Mouse (Mus musculus): ENCODE results near the gene Slc39a7. TPM values are rescaled to one million over a fixed set of nuclear protein-coding genes. Genes with fewer than 3 reads are reported as not detected.

The Slc39a7 gene
- polyA plus RNA-seq, 1 experiment from 2014 or later, result 205 TPM

DNA sequence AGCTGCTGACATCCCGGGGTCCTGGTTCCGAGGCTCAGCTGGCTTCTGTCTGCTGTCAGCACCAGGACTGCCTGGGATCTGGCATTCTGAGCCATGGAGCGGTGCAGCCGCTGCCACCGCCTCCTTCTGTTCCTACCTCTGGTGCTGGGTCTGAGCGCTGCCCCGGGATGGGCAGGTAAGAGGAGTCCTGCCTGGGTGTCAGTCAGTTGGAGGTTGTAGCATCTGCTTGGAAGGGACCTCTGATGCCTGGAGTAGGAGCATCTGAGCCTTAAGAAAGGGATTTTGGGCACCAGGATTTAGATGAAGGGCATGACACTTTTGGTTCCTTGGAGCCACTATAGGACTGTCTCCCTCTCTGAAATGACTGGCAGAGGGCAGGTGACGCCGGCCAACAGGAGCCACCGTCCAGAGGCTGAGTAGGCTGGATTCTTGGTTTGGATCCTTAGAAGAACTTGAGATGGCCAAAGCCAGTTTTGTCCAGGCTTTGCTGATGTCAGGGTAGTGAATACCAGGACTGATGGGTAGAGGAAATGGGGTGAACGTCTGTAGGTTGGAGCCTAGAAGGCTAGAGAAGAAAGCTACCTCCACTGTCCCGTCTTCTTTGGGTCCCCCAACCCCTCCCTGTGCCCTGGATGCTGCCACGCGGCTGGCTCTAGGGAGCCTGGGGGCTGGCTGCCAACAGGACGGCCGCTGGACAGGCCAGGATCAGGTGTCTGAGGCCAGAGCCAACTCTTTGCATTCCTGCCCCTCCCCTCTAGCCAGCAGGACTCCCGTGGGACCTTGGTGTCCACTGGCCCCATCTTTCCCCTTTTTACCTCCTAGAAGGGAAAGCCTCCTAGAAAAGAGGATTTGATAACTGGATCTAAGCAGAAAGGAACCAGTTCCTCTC is 8.3 kb upstream of the Slc39a7 start:
- 14% methylated on average over 17 of the region's 17 CpGs for WGBS
- H3K4me3 ChIP-seq, result peak overlapping the region; percentile 4; the same call in 1 of the 2 replicates
- H3K9me3 ChIP-seq, result no peaks in the 10 kb centered on the region
- H3K4me1 ChIP-seq, result peaks cover 37% of the 10 kb centered on the region
- H3K36me3 ChIP-seq, result peaks cover 28% of the 10 kb centered on the region
- no peak for ATAC-seq (ENCODE audit: borderline replicate concordance, extremely low read depth, low FRiP score, low TSS enrichment)
- peak overlapping the region; percentile 29; the same call in 1 of the 2 replicates for H3K27ac ChIP-seq
- H3K4me2 ChIP-seq, result peak overlapping the region; percentile 57
- no peak overlapping the region for H3K9ac ChIP-seq
- peaks cover 19% of the 10 kb centered on the region for H3K27me3 ChIP-seq

DNA sequence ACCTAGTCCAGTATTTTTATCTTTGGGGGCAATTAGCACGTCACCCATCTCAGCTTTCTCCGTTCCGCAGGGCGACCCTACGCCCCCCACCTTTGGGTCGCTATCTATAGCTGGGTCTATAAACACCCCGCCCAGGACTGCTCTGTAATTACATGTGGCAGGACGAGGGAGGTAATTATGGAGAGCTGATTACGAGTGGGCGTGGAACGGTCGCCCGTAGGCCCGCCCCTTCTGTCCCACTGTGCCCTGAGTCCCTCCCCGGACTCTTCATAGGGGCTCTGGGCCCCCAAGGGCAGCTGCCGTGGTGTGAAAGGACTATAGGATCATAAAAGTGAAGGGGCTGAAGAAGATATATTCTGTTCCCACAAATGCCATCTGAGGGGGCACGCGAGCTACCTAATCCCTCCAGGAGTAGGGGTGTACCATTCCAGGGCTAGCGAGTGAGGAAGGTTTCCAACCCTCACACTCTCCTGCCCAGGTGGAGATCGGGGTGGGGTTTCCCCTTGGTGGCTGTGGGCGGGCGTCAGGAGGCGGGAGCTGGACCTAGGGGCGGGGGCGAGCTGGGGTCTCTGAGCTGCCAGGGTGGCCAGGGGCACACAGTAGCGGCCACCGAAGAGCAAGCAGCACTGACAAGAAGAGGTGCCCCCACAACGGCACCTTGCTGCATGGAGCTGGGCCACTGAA is 7.5 kb upstream of the Slc39a7 start, which contains the start of gene Col11a2:
Gene Col11a2 (plus strand): TSS at position 560 of the 684 bp plus-strand sequence.
- Histone ChIP-seq H3K27ac (peak within 1 kb of the TSS; percentile 29; the same call in 1 of the 2 replicates), H3K4me3 (peak within 1 kb of the TSS; percentile 26), H3K27me3 (peaks cover 19% of the 10 kb centered on the region), H3K9ac (peak within 1 kb of the TSS; percentile 36), H3K9me3 (no peaks in the 10 kb centered on the region), H3K4me2 (peak within 1 kb of the TSS; percentile 57), H3K36me3 (peaks cover 34% of the 10 kb centered on the region), H3K4me1 (peaks cover 37% of the 10 kb centered on the region)
- 6% methylated on average over 28 of the region's 28 CpGs for WGBS
- ATAC-seq (ENCODE audit: borderline replicate concordance, extremely low read depth, low FRiP score, low TSS enrichment), result peak; percentile 25; the same call in 1 of the 2 replicates

DNA sequence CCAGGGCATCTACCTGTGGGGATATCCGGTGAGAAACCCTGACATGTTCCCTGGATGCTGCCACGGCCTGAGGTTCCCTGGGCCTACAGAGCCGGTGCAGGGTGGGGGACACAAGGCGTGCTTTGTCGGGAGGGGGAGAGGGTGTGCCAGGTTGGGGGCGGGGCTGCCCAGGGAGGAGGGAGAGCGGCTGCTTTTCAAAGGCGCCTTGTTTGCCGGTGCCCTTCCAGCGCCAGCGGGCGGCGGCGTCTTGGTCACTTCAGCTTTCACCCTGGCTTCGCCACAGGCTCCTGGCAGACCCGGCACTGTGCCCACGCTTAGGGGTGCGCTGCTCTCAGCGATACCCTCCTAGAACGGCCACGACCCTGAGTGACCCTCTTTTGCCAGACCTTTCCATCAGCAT is 7.0 kb upstream of the Slc39a7 start:
- WGBS, result 13% methylated on average over 21 of the region's 21 CpGs
- peaks cover 37% of the 10 kb centered on the region for H3K36me3 ChIP-seq
- peak overlapping the region; percentile 26 for H3K4me3 ChIP-seq
- no peak overlapping the region for H3K27ac ChIP-seq
- no peak for ATAC-seq (ENCODE audit: borderline replicate concordance, extremely low read depth, low FRiP score, low TSS enrichment)
- no peaks in the 10 kb centered on the region for H3K9me3 ChIP-seq
- H3K4me2 ChIP-seq, result peak overlapping the region; percentile 57
- H3K27me3 ChIP-seq, result peaks cover 19% of the 10 kb centered on the region
- H3K4me1 ChIP-seq, result peaks cover 40% of the 10 kb centered on the region
- peak overlapping the region; percentile 36; the same call in 1 of the 2 replicates for H3K9ac ChIP-seq

DNA sequence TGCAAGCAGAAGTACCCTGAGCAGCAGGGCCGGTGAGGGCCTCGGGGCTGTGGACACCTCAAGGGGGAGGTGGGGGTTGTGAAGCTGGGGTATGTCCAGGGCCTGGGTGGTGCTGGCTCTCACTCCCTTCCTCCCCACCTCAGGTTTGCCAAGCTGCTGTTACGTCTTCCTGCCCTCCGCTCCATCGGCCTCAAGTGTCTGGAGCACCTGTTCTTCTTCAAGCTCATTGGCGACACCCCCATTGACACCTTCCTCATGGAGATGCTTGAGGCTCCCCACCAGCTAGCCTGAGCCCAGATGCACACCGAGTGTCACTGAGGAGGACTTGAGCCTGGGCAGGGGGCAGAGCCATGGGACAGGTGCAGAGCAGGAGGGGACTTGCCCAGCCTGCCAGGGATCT is 5.8 kb upstream of the Slc39a7 start:
- Histone ChIP-seq H3K27me3 (peaks cover 19% of the 10 kb centered on the region), H3K36me3 (peaks cover 37% of the 10 kb centered on the region), H3K4me3 (no peak overlapping the region), H3K27ac (no peak overlapping the region), H3K4me1 (peaks cover 47% of the 10 kb centered on the region), H3K9me3 (no peaks in the 10 kb centered on the region), H3K4me2 (no peak overlapping the region), H3K9ac (no peak overlapping the region)
- 87% methylated on average over 7 of the region's 7 CpGs for WGBS
- no peak for ATAC-seq (ENCODE audit: borderline replicate concordance, extremely low read depth, low FRiP score, low TSS enrichment)

DNA sequence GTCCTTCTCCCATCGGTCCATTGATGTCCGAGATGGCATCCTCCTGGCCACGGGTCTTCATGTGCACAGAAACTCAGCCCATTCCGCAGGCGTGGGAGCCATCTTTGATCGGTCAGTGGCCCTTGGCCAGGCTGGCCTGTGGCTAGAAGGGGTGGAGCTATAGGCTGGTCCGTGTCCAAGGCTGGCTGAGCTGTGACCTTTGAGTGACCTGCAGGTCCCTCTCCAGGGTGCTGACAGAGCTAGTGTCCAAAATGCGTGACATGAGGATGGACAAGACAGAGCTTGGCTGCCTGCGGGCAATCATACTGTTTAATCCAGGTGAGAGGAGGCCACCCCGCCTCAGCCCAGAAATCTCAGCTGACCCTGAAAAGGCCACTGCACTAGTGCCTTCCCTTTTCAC is 5.2 kb upstream of the Slc39a7 start:
- H3K9me3 ChIP-seq, result no peaks in the 10 kb centered on the region
- peaks cover 37% of the 10 kb centered on the region for H3K36me3 ChIP-seq
- H3K4me1 ChIP-seq, result peaks cover 41% of the 10 kb centered on the region
- no peak for ATAC-seq (ENCODE audit: borderline replicate concordance, extremely low read depth, low FRiP score, low TSS enrichment)
- no peak overlapping the region for H3K4me3 ChIP-seq
- H3K4me2 ChIP-seq, result no peak overlapping the region
- WGBS, result 77% methylated on average over 10 of the region's 10 CpGs
- H3K27me3 ChIP-seq, result peaks cover 19% of the 10 kb centered on the region
- no peak overlapping the region for H3K9ac ChIP-seq
- no peak overlapping the region for H3K27ac ChIP-seq

DNA sequence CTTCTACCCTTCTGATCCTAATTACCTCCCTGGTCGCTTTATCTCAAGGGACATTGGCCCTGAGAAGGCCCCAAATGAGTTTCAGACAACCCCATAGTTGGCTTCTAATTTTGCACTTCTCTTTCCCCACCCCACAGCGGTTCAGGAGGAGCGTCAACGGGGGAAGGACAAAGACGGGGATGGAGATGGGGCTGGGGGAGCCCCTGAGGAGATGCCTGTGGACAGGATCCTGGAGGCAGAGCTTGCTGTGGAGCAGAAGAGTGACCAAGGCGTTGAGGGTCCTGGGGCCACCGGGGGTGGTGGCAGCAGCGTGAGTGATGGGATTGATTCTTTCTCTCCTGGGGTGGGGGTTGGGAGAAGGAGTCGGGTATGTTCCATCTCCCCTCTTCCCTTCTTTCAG is 4.0 kb upstream of the Slc39a7 start:
- Histone ChIP-seq H3K9me3 (no peaks in the 10 kb centered on the region), H3K27me3 (peaks cover 19% of the 10 kb centered on the region), H3K4me3 (no peak overlapping the region), H3K9ac (no peak overlapping the region), H3K4me2 (no peak overlapping the region), H3K36me3 (peaks cover 37% of the 10 kb centered on the region), H3K27ac (no peak overlapping the region), H3K4me1 (peaks cover 39% of the 10 kb centered on the region)
- no peak for ATAC-seq (ENCODE audit: borderline replicate concordance, extremely low read depth, low FRiP score, low TSS enrichment)
- 81% methylated on average over 9 of the region's 9 CpGs for WGBS

DNA sequence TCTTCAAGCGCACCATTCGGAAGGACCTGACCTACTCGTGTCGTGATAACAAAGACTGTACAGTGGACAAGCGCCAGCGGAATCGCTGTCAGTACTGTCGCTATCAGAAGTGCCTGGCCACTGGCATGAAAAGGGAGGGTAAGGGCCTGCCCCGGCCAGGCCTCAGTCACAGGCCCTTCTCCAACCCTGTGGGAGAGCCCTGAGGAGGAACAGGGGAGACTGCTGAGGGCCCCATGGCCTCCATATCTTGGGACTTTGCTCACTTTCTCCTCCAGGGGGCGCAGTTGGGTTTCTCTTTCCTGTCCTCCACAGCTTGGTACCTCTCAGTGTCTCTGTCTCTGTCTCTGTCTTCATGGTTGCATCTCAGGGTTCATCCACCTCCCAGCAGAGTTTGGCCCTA is 2.6 kb upstream of the Slc39a7 start:
- peaks cover 11% of the 10 kb centered on the region; the same call in 1 of the 2 replicates for H3K27me3 ChIP-seq
- ATAC-seq (ENCODE audit: borderline replicate concordance, extremely low read depth, low FRiP score, low TSS enrichment), result no peak
- H3K4me2 ChIP-seq, result no peak overlapping the region
- H3K9ac ChIP-seq, result no peak overlapping the region
- no peak overlapping the region for H3K4me3 ChIP-seq
- peaks cover 42% of the 10 kb centered on the region for H3K4me1 ChIP-seq
- H3K36me3 ChIP-seq, result peaks cover 49% of the 10 kb centered on the region
- 71% methylated on average over 10 of the region's 10 CpGs for WGBS
- H3K9me3 ChIP-seq, result no peaks in the 10 kb centered on the region
- no peak overlapping the region for H3K27ac ChIP-seq

DNA sequence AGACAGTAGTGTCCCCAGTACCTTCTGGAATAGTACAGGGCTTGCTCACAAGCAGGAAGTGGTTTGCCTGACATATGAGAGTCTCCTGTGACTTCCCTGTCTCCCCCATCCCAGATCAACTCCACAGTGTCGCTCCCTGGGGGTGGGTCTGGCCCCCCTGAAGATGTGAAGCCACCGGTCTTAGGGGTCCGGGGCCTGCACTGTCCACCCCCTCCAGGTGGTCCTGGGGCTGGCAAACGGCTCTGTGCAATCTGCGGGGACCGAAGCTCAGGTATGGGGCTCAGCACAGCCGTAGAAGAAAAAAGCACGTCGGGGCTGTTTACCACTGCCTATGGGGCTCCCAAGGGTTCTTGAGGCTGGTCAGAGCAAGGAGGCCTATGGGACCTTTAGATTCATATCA is 2.0 kb upstream of the Slc39a7 start:
- ATAC-seq (ENCODE audit: borderline replicate concordance, extremely low read depth, low FRiP score, low TSS enrichment), result no peak
- 88% methylated on average over 9 of the region's 9 CpGs for WGBS
- no peaks in the 10 kb centered on the region for H3K9me3 ChIP-seq
- peaks cover 5% of the 10 kb centered on the region; the same call in 1 of the 2 replicates for H3K27me3 ChIP-seq
- peaks cover 55% of the 10 kb centered on the region for H3K36me3 ChIP-seq
- 0 out of 2 replicates have a peak overlapping the region, but pooled peaks have one; percentile 82 for H3K9ac ChIP-seq
- H3K27ac ChIP-seq, result no peak overlapping the region
- peaks cover 42% of the 10 kb centered on the region for H3K4me1 ChIP-seq
- H3K4me2 ChIP-seq, result peak overlapping the region; percentile 93; the same call in 1 of the 2 replicates
- H3K4me3 ChIP-seq, result peak overlapping the region; percentile 73; the same call in 1 of the 2 replicates

DNA sequence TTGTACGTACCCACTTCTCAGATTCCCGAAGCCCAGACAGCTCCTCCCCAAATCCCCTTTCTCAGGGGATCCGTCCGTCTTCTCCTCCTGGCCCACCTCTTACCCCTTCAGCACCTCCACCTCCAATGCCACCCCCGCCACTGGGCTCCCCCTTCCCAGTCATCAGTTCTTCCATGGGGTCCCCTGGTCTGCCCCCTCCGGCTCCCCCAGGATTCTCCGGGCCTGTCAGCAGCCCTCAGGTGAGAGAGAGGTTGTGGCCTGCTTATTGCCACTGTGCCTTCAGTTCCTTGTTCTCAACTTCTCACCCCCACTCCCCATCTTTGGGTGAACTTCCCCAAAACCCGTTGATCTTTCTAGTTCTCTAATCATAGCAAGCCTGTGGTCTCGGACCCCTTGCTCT is 1.3 kb upstream of the Slc39a7 start:
- peak overlapping the region; percentile 82 for H3K9ac ChIP-seq
- ATAC-seq (ENCODE audit: borderline replicate concordance, extremely low read depth, low FRiP score, low TSS enrichment), result no peak
- no peaks in the 10 kb centered on the region for H3K27me3 ChIP-seq
- peak overlapping the region; percentile 96 for H3K27ac ChIP-seq
- peaks cover 44% of the 10 kb centered on the region for H3K4me1 ChIP-seq
- peak overlapping the region; percentile 93 for H3K4me2 ChIP-seq
- peak overlapping the region; percentile 73 for H3K4me3 ChIP-seq
- H3K36me3 ChIP-seq, result peaks cover 57% of the 10 kb centered on the region
- H3K9me3 ChIP-seq, result no peaks in the 10 kb centered on the region
- WGBS, result 43% methylated on average over 9 of the region's 9 CpGs

DNA sequence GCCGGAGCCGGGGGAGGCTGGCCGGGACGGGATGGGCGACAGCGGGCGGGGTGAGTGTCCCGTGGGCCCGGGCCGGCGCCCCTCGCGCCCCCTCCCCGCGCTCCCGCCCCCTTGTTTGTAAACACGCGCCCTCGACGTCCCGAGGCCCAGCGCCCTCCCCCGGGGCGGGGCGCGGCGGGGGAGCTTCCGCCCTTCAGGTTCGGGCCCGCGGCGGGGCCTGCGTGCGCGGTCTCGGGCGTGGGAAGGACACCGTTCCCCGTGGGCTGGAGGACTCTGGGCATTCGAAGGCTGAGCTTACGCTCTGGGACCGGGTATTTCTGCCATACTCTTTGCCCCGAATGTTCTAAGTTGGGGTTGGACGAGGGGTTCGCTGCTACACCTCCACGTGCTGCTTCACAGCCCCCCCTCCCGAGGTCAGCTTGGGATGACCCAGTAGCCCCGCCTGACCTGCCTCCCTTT is 721 bp upstream of the Slc39a7 start:
- H3K9me3 ChIP-seq, result no peaks in the 10 kb centered on the region
- ATAC-seq (ENCODE audit: borderline replicate concordance, extremely low read depth, low FRiP score, low TSS enrichment), result peak; percentile 37; the same call in 1 of the 2 replicates
- no peaks in the 10 kb centered on the region for H3K27me3 ChIP-seq
- peak overlapping the region; percentile 73 for H3K4me3 ChIP-seq
- WGBS, result under 1% methylated on average over 34 of the region's 48 CpGs
- peak overlapping the region; percentile 93 for H3K4me2 ChIP-seq
- peaks cover 48% of the 10 kb centered on the region for H3K4me1 ChIP-seq
- peaks cover 51% of the 10 kb centered on the region for H3K36me3 ChIP-seq
- H3K27ac ChIP-seq, result peak overlapping the region; percentile 96
- peak overlapping the region; percentile 82 for H3K9ac ChIP-seq

DNA sequence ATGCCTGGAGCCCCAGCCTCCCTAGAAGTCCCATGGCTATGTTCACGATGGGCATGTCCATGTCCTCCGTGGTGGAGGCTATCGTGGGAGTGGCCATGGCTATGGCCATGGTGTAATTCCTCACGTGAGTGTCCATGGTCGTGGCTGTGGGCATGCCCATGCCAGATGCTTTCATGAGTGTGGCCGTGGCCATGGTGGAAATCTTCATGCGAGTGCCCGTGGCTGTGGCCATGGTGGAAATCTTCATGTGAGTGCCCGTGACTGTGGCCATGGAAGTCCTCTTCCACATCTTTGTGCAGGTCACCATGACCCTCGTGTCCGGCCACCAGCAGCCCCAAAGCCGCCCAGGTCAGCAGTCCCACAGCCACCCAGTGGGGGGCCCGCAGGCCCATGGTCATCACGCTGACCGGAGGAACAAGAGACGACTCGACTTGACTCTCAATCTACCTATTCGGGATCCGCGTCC is 588 bp downstream of the Slc39a7 start:
- peaks cover 61% of the 10 kb centered on the region for H3K4me1 ChIP-seq
- ATAC-seq (ENCODE audit: borderline replicate concordance, extremely low read depth, low FRiP score, low TSS enrichment), result peak; percentile 3; the same call in 1 of the 2 replicates

More for the DNA sequence above, 588 bp downstream of the Slc39a7 start:
- Histone ChIP-seq H3K36me3 (peaks cover 37% of the 10 kb centered on the region), H3K4me3 (peak overlapping the region; percentile 73), H3K27me3 (no peaks in the 10 kb centered on the region), H3K9me3 (no peaks in the 10 kb centered on the region), H3K27ac (peak overlapping the region; percentile 96), H3K4me2 (peak overlapping the region; percentile 93), H3K9ac (peak overlapping the region; percentile 84)
- 2% methylated on average over 20 of the region's 20 CpGs for WGBS

All from lung, embryonic 15.5 days (tissue).